Mouse (Mus musculus): ENCODE measurements around the gene Ntn5.

GRCm38 (mm10) chr7:45704046-45704559 lies 20.3 kb downstream of the Ntn5 start:
- TF ChIP-seq POLR2A (IDR thresholded peaks at IDR 0.05; ENCODE audit: borderline replicate concordance, low read depth, low read length) (no peak), CTCF (IDR thresholded peaks at IDR 0.05; ENCODE audit: low read depth, low read length) (no peak)

All from bone marrow macrophage, adult 2 months (primary cell).